In genomic region chr10:63429785-63430305, GRCm38 (mm10) we compare ENCODE assay signal across 8 mouse cellular contexts. TPM values are rescaled to one million over a fixed set of nuclear protein-coding genes. Genes with fewer than 3 reads are reported as not detected.
DNase-seq lines count a peak whose midpoint lies in the region; ATAC-seq and TF ChIP-seq lines count a peak whose summit lies in the region.

Gene Ctnna3, plus strand, starts transcription at chr10:63430098.

- TF ChIP-seq POLR2A in olfactory bulb, adult 2 months (IDR thresholded peaks at IDR 0.05; ENCODE audit: insufficient read depth, low read depth, low read length), result no peak

- peak within 1 kb of the TSS; percentile 75 for H3K27ac ChIP-seq in forebrain, embryonic 16.5 days (ENCODE audit: low read length)
- peak within 1 kb of the TSS; percentile 63 for H3K27ac ChIP-seq in layer of hippocampus, adult 2 months
- H3K27ac ChIP-seq in lung, embryonic 14.5 days (ENCODE audit: low read depth), result peak within 1 kb of the TSS; percentile 90
- H3K27ac ChIP-seq in olfactory bulb, adult 2 months (ENCODE audit: insufficient read depth, low read depth, low read length), result peak within 1 kb of the TSS; percentile 5; the same call in 1 of the 2 replicates

- 0 out of 2 replicates have a peak, but pooled peaks cover 2% of the 10 kb centered on the region for H3K27me3 ChIP-seq in G1E (ENCODE audit: insufficient read depth, low read length)
- H3K27me3 ChIP-seq in forebrain, embryonic 16.5 days (replicated peaks; ENCODE audit: control insufficient read depth, insufficient read depth, low read length), result no peaks in the 10 kb centered on the region
- H3K27me3 ChIP-seq in lung, embryonic 14.5 days (ENCODE audit: insufficient read depth, low read length), result no peaks in the 10 kb centered on the region

- peaks cover 5% of the 10 kb centered on the region for H3K4me1 ChIP-seq in G1E (ENCODE audit: insufficient read depth, low read depth, low read length)
- peaks cover 3% of the 10 kb centered on the region; the same call in 1 of the 2 replicates for H3K4me1 ChIP-seq in forebrain, embryonic 16.5 days (replicated peaks; ENCODE audit: control insufficient read depth, insufficient read depth, low read length)
- no peaks in the 10 kb centered on the region for H3K4me1 ChIP-seq in lung, embryonic 14.5 days (ENCODE audit: insufficient read depth)
- H3K4me1 ChIP-seq in olfactory bulb, adult 2 months (ENCODE audit: control insufficient read depth, insufficient read depth, low read length), result no peaks in the 10 kb centered on the region

- H3K4me2 ChIP-seq in forebrain, embryonic 16.5 days (ENCODE audit: low read length), result peak within 1 kb of the TSS; percentile 79
- H3K4me2 ChIP-seq in lung, embryonic 14.5 days, result peak within 1 kb of the TSS; percentile 64

- peak; percentile 93 for ATAC-seq in G1E (ENCODE audit: extremely low read depth, insufficient number of reproducible peaks, low FRiP score, poor library complexity, severe bottlenecking)
- peak; percentile 96 for ATAC-seq in forebrain, embryonic 16.5 days
- ATAC-seq in lung, embryonic 14.5 days (ENCODE audit: insufficient read depth), result peak; percentile 92

- peak within 1 kb of the TSS; percentile 79 for H3K4me3 ChIP-seq in G1E (ENCODE audit: low read depth, low read length)
- H3K4me3 ChIP-seq in forebrain, embryonic 16.5 days (replicated peaks; ENCODE audit: low read length), result peak within 1 kb of the TSS; percentile 89
- H3K4me3 ChIP-seq in layer of hippocampus, adult 2 months, result peak within 1 kb of the TSS; percentile 97
- H3K4me3 ChIP-seq in lung, embryonic 14.5 days (ENCODE audit: low read depth, low read length), result peak within 1 kb of the TSS; percentile 82
- peak within 1 kb of the TSS; percentile 78 for H3K4me3 ChIP-seq in olfactory bulb, adult 2 months (ENCODE audit: insufficient read depth, low read depth, low read length)

- intact Hi-C loops in heart, postnatal 36 days (cut with DNase I), result loop anchor here (2.0 to 5.0 kb wide), 3 partner anchors 25 to 47 kb away; no protein-coding TSS in a partner anchor

- no peaks in the 10 kb centered on the region for H3K9me3 ChIP-seq in G1E (replicated peaks)
- no peaks in the 10 kb centered on the region for H3K9me3 ChIP-seq in forebrain, embryonic 16.5 days (ENCODE audit: control insufficient read depth, low read length)
- H3K9me3 ChIP-seq in lung, embryonic 14.5 days (ENCODE audit: low read depth, low read length), result no peaks in the 10 kb centered on the region

- H3K9ac ChIP-seq in forebrain, embryonic 16.5 days (replicated peaks; ENCODE audit: low read depth, low read length), result peak within 1 kb of the TSS; percentile 52
- H3K9ac ChIP-seq in lung, embryonic 14.5 days, result peak within 1 kb of the TSS; percentile 79

- peak; percentile 86 for DNase-seq in G1E (ENCODE audit: low spot score)
- DNase-seq in cerebellum, adult 18-20 months, result peak; percentile 88 to 91
- peak; percentile 82 to 88 for DNase-seq in heart, postnatal 36 days
- peak; percentile 86 to 91 for DNase-seq in layer of hippocampus, adult 2 months (ENCODE audit: low spot score in 2 of 2)
- peak; percentile 93 for DNase-seq in lung, embryonic 14.5 days
- DNase-seq in thymus, postnatal 0 days (ENCODE audit: low spot score), result peak; percentile 97

- TF ChIP-seq CTCF in G1E (IDR thresholded peaks at IDR 0.05; ENCODE audit: low read depth, low read length), result no peak
- TF ChIP-seq CTCF in layer of hippocampus, adult 2 months (conservative IDR thresholded peaks at IDR 0.05), result no peak
- no peak for TF ChIP-seq CTCF in lung, embryonic 14.5 days (IDR thresholded peaks at IDR 0.05; ENCODE audit: low read depth)
- no peak for TF ChIP-seq CTCF in olfactory bulb, adult 2 months (IDR thresholded peaks at IDR 0.05; ENCODE audit: insufficient read depth, low read depth, low read length)

- WGBS in forebrain, embryonic 16.5 days, result under 1% methylated on average over 55 of the region's 55 CpGs
- WGBS in lung, embryonic 14.5 days, result under 1% methylated on average over 55 of the region's 55 CpGs
- WGBS in olfactory bulb, adult 2 months, result under 1% methylated on average over 55 of the region's 55 CpGs

- no peaks in the 10 kb centered on the region for H3K36me3 ChIP-seq in G1E (replicated peaks)
- H3K36me3 ChIP-seq in forebrain, embryonic 16.5 days (ENCODE audit: control insufficient read depth, insufficient read depth), result no peaks in the 10 kb centered on the region
- H3K36me3 ChIP-seq in lung, embryonic 14.5 days (ENCODE audit: insufficient read depth), result no peaks in the 10 kb centered on the region

RNA-seq across cellular contexts. Expression of gene Ctnna3, which starts in this region (rescaled TPM):
- total RNA-seq in G1E (2014; fragmentation: Nextera tagmentation) (not detected in 2 replicates), G1E (2017) (0.12 TPM in 1 of 2 replicates, not detected in the other)
- not detected in 2 replicates for polyA plus RNA-seq in G1E (2012)
- polyA plus RNA-seq in forebrain, embryonic 16.5 days (2015; fragmentation: Nextera tagmentation; extraction: Ambion mirVana), result 0.81 and 1.1 TPM in 2 replicates
- 10 to 100 TPM; 52.9 to 58.5 TPM for total RNA-seq in heart, postnatal 36 days (2021)
- 1 to 10 TPM; 1.8 to 2.0 TPM for total RNA-seq in layer of hippocampus, adult 2 months (2021)
- 0.39 TPM in 2 replicates for polyA plus RNA-seq in lung, embryonic 14.5 days (2014; fragmentation: Nextera tagmentation; extraction: Ambion mirVana)
- not detected in 2 replicates for polyA plus RNA-seq in olfactory bulb, adult 2 months (2012; ENCODE audit: insufficient read depth, insufficient read length, low replicate concordance, missing spikeins)
- 0.36 and 0.48 TPM in 2 replicates for polyA plus RNA-seq in thymus, postnatal 0 days (2015; fragmentation: Nextera tagmentation; extraction: Ambion mirVana)

Comparison
In these comparisons a context has a peak if more than half of its experiments do, and no peak if none do; other contexts are left out.
1. Peak in every context shown above with its lines: DNase-seq, ATAC-seq, H3K4me3 ChIP-seq and H3K27ac ChIP-seq.
2. RNA of gene Ctnna3 (total RNA-seq): 52.9 to 58.5 TPM in heart, postnatal 36 days; 1.8 to 2.0 TPM in layer of hippocampus, adult 2 months and 0.12 TPM in G1E; every median in the first group is over 10 times any median in the second.
3. Peak in DNase-seq, ATAC-seq and H3K4me3 ChIP-seq in G1E; RNA of the gene not detected or under 1 TPM.
4. Peak in DNase-seq, ATAC-seq, H3K4me3 ChIP-seq, H3K27ac ChIP-seq, H3K9ac ChIP-seq and H3K4me2 ChIP-seq in lung, embryonic 14.5 days; RNA of the gene not detected or under 1 TPM.
5. Peak in DNase-seq in thymus, postnatal 0 days; RNA of the gene not detected or under 1 TPM.
6. H3K27ac ChIP-seq: peak in every context shown above with its lines; median percentile 90 in lung, embryonic 14.5 days; 75 in forebrain, embryonic 16.5 days; 63 in layer of hippocampus, adult 2 months; 5 in olfactory bulb, adult 2 months.